Mouse (Mus musculus) G1E (cell line): ENCODE results near the gene Iqschfp. TPM values are rescaled to one million over a fixed set of nuclear protein-coding genes. Genes with fewer than 3 reads are reported as not detected.

Source experiments
- ATAC-seq: 2 replicates; pipeline ENCODE4 v1.8.0; 2016; ENCODE audit warnings: mild to moderate bottlenecking; ENCODE audit not compliant: insufficient number of reproducible peaks, poor library complexity, low FRiP score, severe bottlenecking; ENCODE audit errors: extremely low read depth
- DNase-seq: peaks from one replicate; pipeline ENCODE4 v3.0.0; 2012; ENCODE audit warnings: low spot score
- H3K27me3 ChIP-seq: 2 replicates; pipeline ENCODE4 v1.6.1; 2012; ENCODE audit warnings: mild to moderate bottlenecking, low read length, inconsistent platforms; ENCODE audit not compliant: insufficient read depth
- H3K36me3 ChIP-seq: replicated peaks from 2 replicates; pipeline ENCODE3; 2012; ENCODE audit warnings: mild to moderate bottlenecking, inconsistent platforms
- H3K4me1 ChIP-seq: 2 replicates; pipeline ENCODE4 v1.6.1; 2012; ENCODE audit warnings: low read depth, low read length, inconsistent platforms, mixed read lengths; ENCODE audit not compliant: insufficient read depth
- H3K4me3 ChIP-seq: 2 replicates; pipeline ENCODE4 v1.5.1; 2012; ENCODE audit warnings: low read depth, mild to moderate bottlenecking, inconsistent platforms, low read length, moderate library complexity, mixed read lengths
- H3K9me3 ChIP-seq: replicated peaks from 2 replicates; pipeline ENCODE4 v1.6.1; 2012; ENCODE audit warnings: inconsistent platforms
- CTCF ChIP-seq: IDR thresholded peaks from 2 replicates; pipeline ENCODE4 v1.5.1; 2012; ENCODE audit warnings: low read depth, low read length, inconsistent platforms, mixed read lengths
- GATA1 ChIP-seq: IDR thresholded peaks from 2 replicates; pipeline ENCODE4 v1.6.1; 2012; ENCODE audit warnings: borderline replicate concordance, low read length, inconsistent platforms, mixed read lengths
- GATA2 ChIP-seq: IDR thresholded peaks from 2 replicates; pipeline ENCODE4 v1.6.1; 2012; ENCODE audit warnings: low read depth, low read length, inconsistent platforms, borderline replicate concordance
- POLR2AphosphoS5 ChIP-seq: IDR thresholded peaks from 2 replicates; pipeline ENCODE4 v1.6.1; 2012; ENCODE audit warnings: low read depth, low read length, inconsistent platforms; ENCODE audit not compliant: insufficient replicate concordance
- TAL1 ChIP-seq: conservative IDR thresholded peaks from 2 replicates; pipeline ENCODE4 v1.6.1; 2012; ENCODE audit warnings: low read depth, low read length, inconsistent platforms, mixed read lengths
- polyA plus RNA-seq: library from polyadenylated mRNA; stranded (reverse); fragments of >175 nt; gene quantifications from 2 replicates; pipeline ENCODE4 v1.2.3, GENCODE M21; 2012
- total RNA-seq, 2 experiments: library from RNA; stranded (forward) in 1 of 2; stranded (reverse) in 1 of 2; fragments of 200-1000 nt in 1 of 2; fragments of >200 nt in 1 of 2; fragmentation: Nextera tagmentation in 1 of 2; gene quantifications; 2 replicates each; pipeline ENCODE4 v1.2.3; 2014 to 2017

The Iqschfp gene
- total and polyA plus RNA-seq, 3 experiments, result not detected

- peaks cover 13% of the 10 kb centered on the region for H3K9me3 ChIP-seq
- no peaks in the 10 kb centered on the region for H3K27me3 ChIP-seq
- DNase-seq (no peak), ATAC-seq (no peak)
- H3K4me3 ChIP-seq, result no peak overlapping the region
- H3K36me3 ChIP-seq, result no peaks in the 10 kb centered on the region
- no peaks in the 10 kb centered on the region for H3K4me1 ChIP-seq
- TF ChIP-seq CTCF, result no peak
- no peak for TF ChIP-seq POLR2AphosphoS5
- TF ChIP-seq TAL1, result no peak
- no peak for TF ChIP-seq GATA1
- TF ChIP-seq GATA2, result no peak
These were observed 486.8 kb downstream of the Iqschfp start for GRCm38 (mm10) chr3:68378799-68379198.

DNA sequence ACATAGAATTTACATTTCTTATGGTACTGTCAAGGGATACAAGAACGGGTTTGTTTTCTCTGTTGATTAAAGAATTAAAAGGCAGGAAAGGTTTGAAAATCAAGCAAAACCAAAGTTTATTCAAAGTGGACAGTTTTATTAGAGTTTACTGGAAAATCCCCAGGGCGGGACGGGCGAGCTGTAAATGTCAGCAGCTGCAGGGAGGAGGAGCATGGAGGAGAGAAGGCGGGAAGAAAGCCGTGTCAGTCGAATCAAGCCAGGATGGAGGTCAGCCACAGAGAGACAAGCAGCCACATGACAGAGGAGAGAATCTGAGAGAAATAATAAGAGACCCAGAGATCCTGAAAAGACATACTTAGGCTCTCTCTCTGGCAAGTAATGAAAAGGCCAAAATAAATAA, 487.2 kb downstream of the Iqschfp start:
- Histone ChIP-seq H3K27me3 (no peaks in the 10 kb centered on the region), H3K4me1 (no peaks in the 10 kb centered on the region), H3K4me3 (no peak overlapping the region), H3K9me3 (peaks cover 11% of the 10 kb centered on the region), H3K36me3 (no peaks in the 10 kb centered on the region)
- DNase-seq (no peak), ATAC-seq (no peak)
- TF ChIP-seq POLR2AphosphoS5 (no peak), GATA2 (no peak), CTCF (no peak), GATA1 (no peak), TAL1 (no peak)

DNA sequence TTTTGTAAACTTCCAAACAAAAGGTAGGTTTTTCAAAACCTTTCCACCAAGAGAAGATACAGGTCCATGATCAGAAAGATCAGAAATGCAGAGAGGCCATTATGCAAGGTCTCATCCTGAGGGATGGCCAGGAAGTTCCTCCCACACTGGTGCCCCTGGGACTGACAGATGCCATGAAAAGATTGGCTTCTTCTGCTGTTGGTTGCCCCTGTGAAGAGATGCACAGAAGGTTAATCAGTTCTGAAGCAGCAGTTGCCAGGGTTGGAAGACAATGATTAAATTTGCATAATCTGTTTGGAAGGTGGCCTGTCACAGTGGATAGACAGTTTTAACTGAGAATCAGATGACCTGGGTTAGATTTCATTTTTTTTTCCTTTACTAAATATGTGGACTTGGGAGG, 491.6 kb downstream of the Iqschfp start:
- H3K27me3 ChIP-seq, result no peaks in the 10 kb centered on the region
- peaks cover 13% of the 10 kb centered on the region for H3K9me3 ChIP-seq
- ATAC-seq, result no peak
- no peak for TF ChIP-seq TAL1
- TF ChIP-seq GATA1, result no peak
- TF ChIP-seq CTCF, result no peak
- no peak for TF ChIP-seq POLR2AphosphoS5
- TF ChIP-seq GATA2, result no peak
- H3K4me1 ChIP-seq, result no peaks in the 10 kb centered on the region
- no peaks in the 10 kb centered on the region for H3K36me3 ChIP-seq
- no peak for DNase-seq
- H3K4me3 ChIP-seq, result no peak overlapping the region

DNA sequence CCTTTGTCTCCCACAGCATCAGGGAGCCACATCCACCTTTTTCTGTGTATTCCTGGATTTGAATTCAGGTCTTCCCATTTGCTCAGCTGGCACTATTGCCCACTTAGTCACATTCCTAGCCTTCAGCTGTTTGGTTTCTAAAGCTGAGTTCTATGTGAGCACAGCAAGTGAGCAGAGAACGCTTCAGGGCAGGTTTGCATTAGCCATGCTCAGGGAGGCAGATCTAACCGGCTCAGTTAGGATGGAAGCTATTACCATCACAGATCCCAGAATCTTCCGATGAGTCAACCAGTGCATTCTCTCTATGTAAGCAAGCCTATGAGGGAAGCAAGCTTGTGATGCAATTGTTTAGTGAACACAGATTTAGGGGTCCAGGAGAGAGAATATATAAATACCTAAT, 493.5 kb downstream of the Iqschfp start:
- no peaks in the 10 kb centered on the region for H3K27me3 ChIP-seq
- H3K4me1 ChIP-seq, result no peaks in the 10 kb centered on the region
- H3K4me3 ChIP-seq, result no peak overlapping the region
- H3K36me3 ChIP-seq, result no peaks in the 10 kb centered on the region
- ATAC-seq (no peak), DNase-seq (no peak)
- peaks cover 17% of the 10 kb centered on the region for H3K9me3 ChIP-seq
- TF ChIP-seq POLR2AphosphoS5 (no peak), GATA1 (no peak), CTCF (no peak), GATA2 (no peak), TAL1 (no peak)

DNA sequence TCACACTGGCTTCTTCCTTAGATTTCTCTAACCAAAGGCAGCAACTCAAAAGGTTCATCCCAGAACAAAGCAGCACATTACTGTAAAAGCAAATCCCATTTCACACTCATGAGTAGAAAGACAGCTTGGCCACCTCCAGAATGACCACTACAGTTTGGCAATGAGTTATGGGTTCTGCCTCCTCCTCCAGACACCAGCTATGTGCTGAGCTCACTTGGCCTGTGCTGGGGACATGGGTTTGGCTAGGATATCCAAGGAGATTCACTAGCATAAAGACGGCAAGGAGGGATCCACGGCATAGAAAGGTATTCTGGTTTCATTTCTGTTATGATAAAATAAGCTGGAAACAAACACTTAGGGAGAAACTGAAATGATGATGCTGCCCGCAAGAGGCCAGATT, 496.0 kb downstream of the Iqschfp start:
- H3K36me3 ChIP-seq, result no peaks in the 10 kb centered on the region
- peaks cover 17% of the 10 kb centered on the region for H3K9me3 ChIP-seq
- no peaks in the 10 kb centered on the region for H3K4me1 ChIP-seq
- ATAC-seq, result no peak
- no peaks in the 10 kb centered on the region for H3K27me3 ChIP-seq
- TF ChIP-seq POLR2AphosphoS5 (no peak), CTCF (no peak), TAL1 (no peak), GATA1 (no peak), GATA2 (no peak)
- no peak overlapping the region for H3K4me3 ChIP-seq
- DNase-seq, result no peak

DNA sequence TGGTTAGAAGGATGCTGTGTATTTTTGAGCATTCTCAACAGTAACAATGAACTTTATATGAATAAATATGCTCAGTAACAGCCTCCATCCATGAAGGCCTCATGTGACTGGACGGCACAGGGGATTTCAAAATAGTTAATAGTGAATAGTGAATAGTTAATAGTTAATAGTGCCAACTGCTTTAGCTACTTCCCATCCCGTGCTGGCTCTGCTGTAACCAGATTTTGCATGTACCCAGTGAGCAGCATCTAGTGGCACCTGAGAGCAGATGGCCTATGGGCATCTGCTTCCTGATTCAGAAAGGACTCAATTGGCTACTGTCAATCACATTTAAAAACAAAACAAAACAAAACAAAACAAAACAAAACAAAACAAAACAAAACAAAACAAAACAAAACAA, 501.5 kb downstream of the Iqschfp start:
- DNase-seq (no peak), ATAC-seq (no peak)
- H3K9me3 ChIP-seq, result peaks cover 4% of the 10 kb centered on the region
- H3K4me3 ChIP-seq, result no peak overlapping the region
- no peaks in the 10 kb centered on the region for H3K4me1 ChIP-seq
- H3K36me3 ChIP-seq, result no peaks in the 10 kb centered on the region
- no peak for TF ChIP-seq POLR2AphosphoS5
- no peaks in the 10 kb centered on the region for H3K27me3 ChIP-seq

- DNase-seq, result no peak
- Histone ChIP-seq H3K27me3 (no peaks in the 10 kb centered on the region), H3K4me1 (no peaks in the 10 kb centered on the region), H3K9me3 (peaks cover 12% of the 10 kb centered on the region), H3K4me3 (no peak overlapping the region), H3K36me3 (no peaks in the 10 kb centered on the region)
- no peak for ATAC-seq
- no peak for TF ChIP-seq CTCF
- no peak for TF ChIP-seq TAL1
- no peak for TF ChIP-seq GATA1
- no peak for TF ChIP-seq GATA2
- TF ChIP-seq POLR2AphosphoS5, result no peak
These were observed 506.7 kb downstream of the Iqschfp start for GRCm38 (mm10) chr3:68398691-68399090.
